Mouse (Mus musculus): ENCODE results near the gene Prpf40b. TPM values are rescaled to one million over a fixed set of nuclear protein-coding genes. Genes with fewer than 3 reads are reported as not detected.
A peak's percentile ranks its signal among the peaks of the same experiment; 100 is the strongest.

The Prpf40b gene
- polyA plus RNA-seq, 1 experiment from 2014 or later = 45.7 TPM

DNA sequence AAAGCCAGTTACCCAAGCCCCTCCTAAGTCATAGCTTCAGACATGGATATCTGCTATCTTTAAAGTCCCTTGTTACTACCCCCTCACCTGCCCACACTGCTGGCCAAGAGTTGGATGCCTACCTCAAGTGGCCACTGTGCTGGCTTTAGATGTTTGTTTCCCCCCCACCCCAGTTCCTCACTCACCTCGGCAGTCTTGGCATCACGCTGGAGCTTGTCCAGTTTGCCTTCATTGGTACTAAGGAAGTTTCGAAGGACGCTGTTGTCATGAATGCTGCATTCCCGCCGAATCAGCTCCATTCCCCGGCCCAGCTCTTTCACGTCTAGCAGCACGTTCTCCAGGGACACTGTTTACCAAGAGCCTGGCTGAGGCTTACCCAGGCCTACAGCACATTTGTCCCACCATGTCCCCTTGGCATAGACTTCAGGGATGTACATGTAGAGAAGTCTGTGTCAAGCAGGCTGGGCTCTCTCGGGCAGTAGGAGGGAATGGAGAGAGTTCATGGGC, 25.3 kb downstream of the Prpf40b start:
- Histone ChIP-seq H3K4me2 (replicated peaks; ENCODE audit: low read depth, low read length) (no peak overlapping the region), H3K36me3 (ENCODE audit: control insufficient read depth, insufficient read depth, low read length) (peaks cover 6% of the 10 kb centered on the region; the same call in 1 of the 2 replicates), H3K9me3 (ENCODE audit: control insufficient read depth, low read length) (no peaks in the 10 kb centered on the region), H3K9ac (ENCODE audit: low read depth, low read length) (no peak overlapping the region), H3K27me3 (ENCODE audit: control insufficient read depth, insufficient read depth, low read length) (no peaks in the 10 kb centered on the region), H3K4me3 (ENCODE audit: low read depth, low read length) (no peak overlapping the region), H3K4me1 (replicated peaks; ENCODE audit: control insufficient read depth, insufficient read depth, low read length) (no peaks in the 10 kb centered on the region), H3K27ac (ENCODE audit: low read depth, low read length) (peak overlapping the region; percentile 45; the same call in 1 of the 2 replicates)
- no peak for ATAC-seq (ENCODE audit: low FRiP score)
- 89% methylated on average over 10 of the region's 10 CpGs for WGBS
- DNase-seq (ENCODE audit: low spot score) = no peak

DNA sequence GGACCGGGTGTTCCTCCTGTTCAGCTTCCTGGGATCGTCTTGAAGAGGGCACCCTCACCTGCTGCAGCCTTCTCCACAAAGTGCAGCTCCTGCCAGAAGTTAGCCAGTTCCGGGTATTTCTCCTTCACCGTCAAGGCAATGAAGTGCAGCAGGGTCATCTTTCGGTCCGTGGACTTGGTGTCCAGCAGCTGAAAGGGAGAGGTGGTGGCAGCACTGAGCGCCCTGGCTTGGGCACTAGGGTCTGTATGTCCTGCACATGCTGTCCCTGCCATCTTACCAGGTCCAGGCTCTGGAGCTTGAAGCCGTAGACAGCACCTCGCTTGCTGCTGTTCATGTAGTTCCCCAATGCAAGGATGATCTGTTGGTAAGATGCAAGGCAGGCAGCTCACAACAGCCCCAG, 26.1 kb downstream of the Prpf40b start:
- Histone ChIP-seq H3K4me2 (replicated peaks; ENCODE audit: low read depth, low read length) (no peak overlapping the region), H3K9me3 (ENCODE audit: control insufficient read depth, low read length) (no peaks in the 10 kb centered on the region), H3K27me3 (ENCODE audit: control insufficient read depth, insufficient read depth, low read length) (no peaks in the 10 kb centered on the region), H3K36me3 (ENCODE audit: control insufficient read depth, insufficient read depth, low read length) (peaks cover 6% of the 10 kb centered on the region; the same call in 1 of the 2 replicates), H3K9ac (ENCODE audit: low read depth, low read length) (no peak overlapping the region), H3K27ac (ENCODE audit: low read depth, low read length) (no peak overlapping the region), H3K4me3 (ENCODE audit: low read depth, low read length) (no peak overlapping the region), H3K4me1 (replicated peaks; ENCODE audit: control insufficient read depth, insufficient read depth, low read length) (no peaks in the 10 kb centered on the region)
- DNase-seq (ENCODE audit: low spot score) (no peak), ATAC-seq (ENCODE audit: low FRiP score) (no peak)
- 90% methylated on average over 9 of the region's 9 CpGs for WGBS

DNA sequence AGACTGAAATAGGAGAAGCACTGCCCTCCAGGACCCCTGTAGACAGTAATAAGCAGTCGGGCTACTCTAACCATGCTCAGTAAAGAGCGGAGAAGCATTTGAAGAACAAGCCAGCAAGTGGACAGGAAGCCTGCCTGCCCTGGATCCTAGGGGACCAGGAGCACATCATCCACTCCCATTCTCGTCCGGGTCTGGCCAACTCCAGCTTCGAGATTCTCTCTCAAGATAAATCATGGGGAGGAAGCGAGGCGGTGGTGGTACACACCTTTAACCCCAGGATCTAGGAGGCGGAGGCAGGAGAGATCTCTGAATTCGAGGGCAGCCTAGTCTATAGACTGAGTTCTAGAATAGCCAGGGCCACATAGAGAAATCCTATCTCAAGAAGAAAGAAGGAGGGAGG, 29.3 kb downstream of the Prpf40b start:
- WGBS = 88% methylated on average over 9 of the region's 9 CpGs
- H3K9ac ChIP-seq (ENCODE audit: low read depth, low read length) = no peak overlapping the region
- no peak for ATAC-seq (ENCODE audit: low FRiP score)
- no peaks in the 10 kb centered on the region for H3K27me3 ChIP-seq (ENCODE audit: control insufficient read depth, insufficient read depth, low read length)
- H3K27ac ChIP-seq (ENCODE audit: low read depth, low read length) = no peak overlapping the region
- no peak overlapping the region for H3K4me3 ChIP-seq (ENCODE audit: low read depth, low read length)
- H3K4me2 ChIP-seq (replicated peaks; ENCODE audit: low read depth, low read length) = no peak overlapping the region
- no peaks in the 10 kb centered on the region for H3K4me1 ChIP-seq (replicated peaks; ENCODE audit: control insufficient read depth, insufficient read depth, low read length)
- H3K36me3 ChIP-seq (ENCODE audit: control insufficient read depth, insufficient read depth, low read length) = peaks cover 6% of the 10 kb centered on the region; the same call in 1 of the 2 replicates
- no peaks in the 10 kb centered on the region for H3K9me3 ChIP-seq (ENCODE audit: control insufficient read depth, low read length)
- no peak for DNase-seq (ENCODE audit: low spot score)

DNA sequence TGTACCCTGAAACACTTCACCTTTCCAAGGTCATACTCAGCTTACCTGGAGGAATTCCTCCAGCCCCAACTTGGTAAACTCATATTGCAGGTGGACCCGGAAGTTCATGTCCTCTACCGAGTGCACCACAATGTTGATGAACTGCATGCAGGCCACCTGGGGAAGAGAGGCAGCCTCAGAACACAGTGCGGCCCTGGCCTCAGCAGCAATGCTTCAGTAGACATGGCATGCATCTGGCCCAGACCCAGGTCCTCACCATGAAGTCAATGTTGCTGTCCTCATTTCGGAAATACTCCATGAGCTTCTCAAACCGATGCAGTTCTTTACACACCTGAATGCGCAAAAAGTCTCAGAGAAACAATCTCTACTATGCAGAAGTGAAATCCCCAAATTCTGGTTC, 30.7 kb downstream of the Prpf40b start:
- no peak overlapping the region for H3K9ac ChIP-seq (ENCODE audit: low read depth, low read length)
- no peak overlapping the region for H3K4me3 ChIP-seq (ENCODE audit: low read depth, low read length)
- no peaks in the 10 kb centered on the region for H3K9me3 ChIP-seq (ENCODE audit: control insufficient read depth, low read length)
- no peaks in the 10 kb centered on the region for H3K27me3 ChIP-seq (ENCODE audit: control insufficient read depth, insufficient read depth, low read length)
- no peaks in the 10 kb centered on the region for H3K4me1 ChIP-seq (replicated peaks; ENCODE audit: control insufficient read depth, insufficient read depth, low read length)
- ATAC-seq (ENCODE audit: low FRiP score) (no peak), DNase-seq (ENCODE audit: low spot score) (no peak)
- H3K27ac ChIP-seq (ENCODE audit: low read depth, low read length) = no peak overlapping the region
- peaks cover 6% of the 10 kb centered on the region; the same call in 1 of the 2 replicates for H3K36me3 ChIP-seq (ENCODE audit: control insufficient read depth, insufficient read depth, low read length)
- 93% methylated on average over 6 of the region's 6 CpGs for WGBS
- H3K4me2 ChIP-seq (replicated peaks; ENCODE audit: low read depth, low read length) = no peak overlapping the region

DNA sequence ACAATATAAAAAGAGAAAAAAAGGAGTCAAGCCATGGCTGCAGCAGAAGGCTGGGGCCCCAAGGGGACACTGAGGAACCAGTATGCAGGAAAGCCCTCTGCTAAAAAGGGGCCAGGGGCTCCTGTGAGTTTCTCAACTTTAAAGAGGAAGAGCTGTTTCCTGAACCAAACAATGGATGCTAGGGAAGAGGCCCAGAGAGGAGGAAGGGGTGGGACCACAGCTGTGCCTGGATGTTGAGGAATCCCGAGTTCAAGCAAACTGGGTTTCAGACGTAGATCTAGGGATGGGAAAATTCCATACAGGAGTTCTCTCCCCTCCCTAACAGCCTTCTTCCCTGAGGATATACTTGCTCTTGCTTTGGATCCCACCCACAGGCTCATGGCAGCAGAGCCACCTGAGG, 31.5 kb downstream of the Prpf40b start:
- no peak overlapping the region for H3K4me3 ChIP-seq (ENCODE audit: low read depth, low read length)
- H3K4me1 ChIP-seq (replicated peaks; ENCODE audit: control insufficient read depth, insufficient read depth, low read length) = no peaks in the 10 kb centered on the region
- WGBS = 68% methylated on average over 2 of the region's 2 CpGs
- no peaks in the 10 kb centered on the region for H3K9me3 ChIP-seq (ENCODE audit: control insufficient read depth, low read length)
- ATAC-seq (ENCODE audit: low FRiP score) (no peak), DNase-seq (ENCODE audit: low spot score) (no peak)
- no peak overlapping the region for H3K27ac ChIP-seq (ENCODE audit: low read depth, low read length)
- no peak overlapping the region for H3K9ac ChIP-seq (ENCODE audit: low read depth, low read length)
- peaks cover 4% of the 10 kb centered on the region; the same call in 1 of the 2 replicates for H3K36me3 ChIP-seq (ENCODE audit: control insufficient read depth, insufficient read depth, low read length)
- H3K27me3 ChIP-seq (ENCODE audit: control insufficient read depth, insufficient read depth, low read length) = no peaks in the 10 kb centered on the region
- no peak overlapping the region for H3K4me2 ChIP-seq (replicated peaks; ENCODE audit: low read depth, low read length)

DNA sequence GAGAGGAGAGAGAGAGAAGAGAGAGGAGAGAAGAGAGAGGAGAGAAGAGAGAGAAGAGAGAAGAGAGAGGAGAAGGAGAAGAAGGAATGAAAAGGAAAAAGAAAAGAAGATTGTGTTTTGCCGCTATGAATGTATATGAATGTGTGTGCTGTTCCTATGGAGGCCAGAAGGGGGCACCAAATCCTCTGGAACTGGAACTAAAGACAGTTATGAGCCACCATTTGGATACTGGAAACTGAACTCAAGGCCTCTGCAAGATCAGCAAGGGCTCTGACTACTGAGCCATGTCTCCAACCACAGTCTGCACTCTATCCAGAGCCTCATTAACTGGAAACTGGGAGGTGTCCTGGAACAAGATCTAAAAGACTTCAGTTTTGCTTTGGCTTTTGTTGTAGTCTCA, 32.1 kb downstream of the Prpf40b start:
- H3K36me3 ChIP-seq (ENCODE audit: control insufficient read depth, insufficient read depth, low read length) = 0 out of 2 replicates have a peak, but pooled peaks cover 2% of the 10 kb centered on the region
- peak; percentile 61 for DNase-seq (ENCODE audit: low spot score)

DNA sequence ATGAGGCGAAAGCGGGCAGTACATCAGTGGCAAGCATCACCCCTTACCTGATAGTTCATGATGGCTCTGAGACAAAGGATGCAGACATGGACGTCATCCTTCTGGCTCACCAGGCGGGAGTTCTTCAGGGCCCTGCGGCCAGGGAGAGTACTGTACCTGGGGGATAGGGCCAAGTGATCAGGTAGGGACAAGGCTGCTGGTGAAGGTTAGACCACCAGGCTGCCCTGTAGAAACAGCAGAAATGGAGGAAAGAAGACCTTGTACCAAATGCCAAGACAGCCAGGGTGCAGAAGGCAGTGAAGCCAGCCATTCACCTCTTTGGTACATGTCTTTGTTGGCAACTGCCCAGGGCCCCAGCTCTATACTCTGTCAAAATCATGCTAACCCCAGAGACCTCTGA, 33.1 kb downstream of the Prpf40b start:
- no peaks in the 10 kb centered on the region for H3K4me1 ChIP-seq (replicated peaks; ENCODE audit: control insufficient read depth, insufficient read depth, low read length)
- WGBS = 96% methylated on average over 5 of the region's 5 CpGs

More for the DNA sequence above, 32.1 kb downstream of the Prpf40b start:
- Histone ChIP-seq H3K4me1 (replicated peaks; ENCODE audit: control insufficient read depth, insufficient read depth, low read length) (no peaks in the 10 kb centered on the region), H3K27ac (ENCODE audit: low read depth, low read length) (no peak overlapping the region), H3K9ac (ENCODE audit: low read depth, low read length) (no peak overlapping the region), H3K4me3 (ENCODE audit: low read depth, low read length) (no peak overlapping the region), H3K4me2 (replicated peaks; ENCODE audit: low read depth, low read length) (no peak overlapping the region), H3K9me3 (ENCODE audit: control insufficient read depth, low read length) (no peaks in the 10 kb centered on the region), H3K27me3 (ENCODE audit: control insufficient read depth, insufficient read depth, low read length) (no peaks in the 10 kb centered on the region)
- no peak for ATAC-seq (ENCODE audit: low FRiP score)
- WGBS = 81% methylated on average over 1 of the region's 1 CpGs

DNA sequence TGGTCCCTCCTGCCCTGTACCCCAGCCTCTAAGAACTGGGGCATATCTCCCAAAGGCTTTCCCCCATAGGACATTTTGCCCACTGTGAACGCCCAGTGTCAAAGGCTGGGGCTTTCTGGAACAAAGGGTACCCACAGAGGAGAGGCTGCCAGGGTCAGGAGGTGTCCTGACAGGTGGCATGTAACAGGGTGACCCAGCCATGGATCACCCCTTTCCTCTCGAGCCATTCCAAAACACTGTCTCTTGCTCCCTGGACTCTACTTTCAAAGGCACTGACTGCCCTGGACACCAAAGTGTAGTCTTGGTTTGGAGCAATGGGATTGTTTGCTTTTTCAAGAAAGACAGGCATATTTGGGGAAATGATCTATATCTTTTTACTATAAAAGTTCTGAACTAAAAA, 35.4 kb downstream of the Prpf40b start:
- no peaks in the 10 kb centered on the region for H3K9me3 ChIP-seq (ENCODE audit: control insufficient read depth, low read length)
- no peak overlapping the region for H3K4me2 ChIP-seq (replicated peaks; ENCODE audit: low read depth, low read length)
- no peak overlapping the region for H3K9ac ChIP-seq (ENCODE audit: low read depth, low read length)
- ATAC-seq (ENCODE audit: low FRiP score) (no peak), DNase-seq (ENCODE audit: low spot score) (no peak)
- H3K4me1 ChIP-seq (replicated peaks; ENCODE audit: control insufficient read depth, insufficient read depth, low read length) = 0 out of 2 replicates have a peak, but pooled peaks cover 3% of the 10 kb centered on the region
- no peak overlapping the region for H3K4me3 ChIP-seq (ENCODE audit: low read depth, low read length)
- 0 out of 2 replicates have a peak, but pooled peaks cover 2% of the 10 kb centered on the region for H3K36me3 ChIP-seq (ENCODE audit: control insufficient read depth, insufficient read depth, low read length)
- 68% methylated on average over 2 of the region's 2 CpGs for WGBS
- no peak overlapping the region for H3K27ac ChIP-seq (ENCODE audit: low read depth, low read length)
- H3K27me3 ChIP-seq (ENCODE audit: control insufficient read depth, insufficient read depth, low read length) = no peaks in the 10 kb centered on the region

More for the DNA sequence above, 33.1 kb downstream of the Prpf40b start:
- H3K9me3 ChIP-seq (ENCODE audit: control insufficient read depth, low read length) = no peaks in the 10 kb centered on the region
- 0 out of 2 replicates have a peak, but pooled peaks cover 2% of the 10 kb centered on the region for H3K36me3 ChIP-seq (ENCODE audit: control insufficient read depth, insufficient read depth, low read length)
- no peak overlapping the region for H3K27ac ChIP-seq (ENCODE audit: low read depth, low read length)
- H3K27me3 ChIP-seq (ENCODE audit: control insufficient read depth, insufficient read depth, low read length) = no peaks in the 10 kb centered on the region
- ATAC-seq (ENCODE audit: low FRiP score) (no peak), DNase-seq (ENCODE audit: low spot score) (no peak)
- no peak overlapping the region for H3K4me2 ChIP-seq (replicated peaks; ENCODE audit: low read depth, low read length)
- no peak overlapping the region for H3K9ac ChIP-seq (ENCODE audit: low read depth, low read length)
- no peak overlapping the region for H3K4me3 ChIP-seq (ENCODE audit: low read depth, low read length)

DNA sequence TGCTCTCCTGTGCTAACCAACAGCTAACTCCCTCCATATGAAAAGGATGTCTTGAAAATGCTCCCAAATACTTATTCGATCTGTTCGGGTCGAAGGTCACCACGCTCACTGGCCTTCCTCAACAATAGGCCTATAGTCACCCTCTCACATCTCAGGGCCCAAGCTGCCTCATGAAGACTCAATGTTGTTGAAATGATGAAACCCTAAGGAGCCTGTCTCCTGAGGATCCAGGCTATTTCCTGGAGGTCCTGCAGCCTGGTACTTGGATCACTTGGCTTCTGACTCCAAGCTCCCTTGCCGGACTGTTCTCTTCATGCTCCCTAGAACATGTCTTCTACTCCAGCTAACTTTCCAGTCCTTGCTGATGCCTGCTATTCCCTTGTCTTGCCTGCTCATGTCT, 36.5 kb downstream of the Prpf40b start:
- ATAC-seq (ENCODE audit: low FRiP score) (no peak), DNase-seq (ENCODE audit: low spot score) (no peak)
- 0 out of 2 replicates have a peak, but pooled peaks cover 3% of the 10 kb centered on the region for H3K4me1 ChIP-seq (replicated peaks; ENCODE audit: control insufficient read depth, insufficient read depth, low read length)
- H3K4me3 ChIP-seq (ENCODE audit: low read depth, low read length) = no peak overlapping the region
- H3K9ac ChIP-seq (ENCODE audit: low read depth, low read length) = no peak overlapping the region
- 0 out of 2 replicates have a peak, but pooled peaks cover 2% of the 10 kb centered on the region for H3K36me3 ChIP-seq (ENCODE audit: control insufficient read depth, insufficient read depth, low read length)
- no peaks in the 10 kb centered on the region for H3K27me3 ChIP-seq (ENCODE audit: control insufficient read depth, insufficient read depth, low read length)
- no peak overlapping the region for H3K4me2 ChIP-seq (replicated peaks; ENCODE audit: low read depth, low read length)
- no peaks in the 10 kb centered on the region for H3K9me3 ChIP-seq (ENCODE audit: control insufficient read depth, low read length)
- WGBS = 54% methylated on average over 5 of the region's 5 CpGs
- H3K27ac ChIP-seq (ENCODE audit: low read depth, low read length) = no peak overlapping the region
